Mouse (Mus musculus): ENCODE measurements at regions not wholly inside any gene's neighbourhood (a gene's known extent, or its start where the extent isn't known, plus 50 kb on each side); places are given as distances from the start of the nearest gene placed in this dataset.

- no peak for DNase-seq (ENCODE audit: low spot score)
Observed at GRCm38 (mm10) chr6:147970162-147970608, 76.9 kb upstream of the Far2 start.

GRCm38 (mm10) chr6:147972552-147972951 lies 74.5 kb upstream of the Far2 start:
- no peak for DNase-seq (ENCODE audit: low spot score)

- no peak for DNase-seq (ENCODE audit: low spot score)
Observed at GRCm38 (mm10) chr6:147973059-147973458, 74.0 kb upstream of the Far2 start.

GRCm38 (mm10) chr6:147975917-147976316 lies 71.1 kb upstream of the Far2 start:
- no peak for DNase-seq (ENCODE audit: low spot score)

- DNase-seq (ENCODE audit: low spot score), result no peak
Observed at GRCm38 (mm10) chr6:147989381-147989780, 57.7 kb upstream of the Far2 start.
